Mouse (Mus musculus): ENCODE measurements around the gene Ifrd1.

DNA sequence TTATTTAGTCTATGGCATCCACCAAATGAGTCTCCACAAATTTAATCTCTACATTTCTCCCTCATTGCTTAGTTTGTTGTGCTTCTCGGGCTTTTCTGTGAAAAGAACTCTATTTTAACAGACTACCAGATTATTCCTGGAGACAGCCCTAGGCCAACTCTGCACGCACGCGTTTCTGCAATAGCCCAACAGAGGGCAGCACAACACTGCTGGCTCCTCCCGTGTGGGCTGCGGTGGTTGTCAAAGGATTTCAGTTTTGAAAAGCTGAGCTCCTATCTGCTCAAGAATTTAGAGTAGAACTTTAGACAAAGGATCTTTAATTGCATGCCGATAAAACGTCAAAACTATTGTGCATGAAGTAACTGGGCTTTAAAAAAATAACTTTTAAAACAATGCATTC lies 8.9 kb upstream of the Ifrd1 start:
- peak; percentile 98 for TF ChIP-seq CTCF (IDR thresholded peaks at IDR 0.05; ENCODE audit: low read depth)
- no peak for TF ChIP-seq EP300 (optimal IDR thresholded peaks at IDR 0.05)
